14 mouse cellular contexts compared by ENCODE assay signal in genomic region chr7:112416730-112417513, GRCm38 (mm10). TPM values are rescaled to one million over a fixed set of nuclear protein-coding genes. Genes with fewer than 3 reads are reported as not detected.
A peak's percentile ranks its signal among the peaks of the same experiment; 100 is the strongest.
DNase-seq lines count a peak whose midpoint lies in the region; ATAC-seq and TF ChIP-seq lines count a peak whose summit lies in the region.
"Had no signal": no experiment of that assay in that cellular context is flagged by ENCODE, and none has a peak within 500 bp of the region (broad histone marks: within the 10 kb centered on the region; RNA-seq: fewer than 3 reads in every experiment).

No protein-coding gene starts in this region.

- 4% methylated on average over 6 of the region's 7 CpGs for WGBS in kidney, postnatal 0 days
- 10% methylated on average over 7 of the region's 7 CpGs for WGBS in embryonic facial prominence, embryonic 15.5 days
- 13% methylated on average over 7 of the region's 7 CpGs for WGBS in hindbrain, postnatal 0 days
- 11% methylated on average over 7 of the region's 7 CpGs for WGBS in stomach, embryonic 14.5 days

- peaks cover 12% of the 10 kb centered on the region; the same call in 1 of the 2 replicates for H3K4me1 ChIP-seq in kidney, postnatal 0 days (replicated peaks; ENCODE audit: insufficient read depth, low read length)
- peaks cover 23% of the 10 kb centered on the region for H3K4me1 ChIP-seq in embryonic facial prominence, embryonic 15.5 days
- H3K4me1 ChIP-seq in hindbrain, postnatal 0 days (ENCODE audit: insufficient read depth, low read length): peaks cover 12% of the 10 kb centered on the region; the same call in 1 of the 2 replicates
- H3K4me1 ChIP-seq in stomach, embryonic 14.5 days (ENCODE audit: control insufficient read depth, insufficient read depth, low read length): peaks cover 12% of the 10 kb centered on the region; the same call in 1 of the 2 replicates
- H3K4me1 ChIP-seq: liver, embryonic 13.5 days had no signal

- no peaks in the 10 kb centered on the region for H3K27me3 ChIP-seq in kidney, postnatal 0 days (ENCODE audit: insufficient read depth, low read length)
- H3K27me3 ChIP-seq in embryonic facial prominence, embryonic 15.5 days: no peaks in the 10 kb centered on the region
- H3K27me3 ChIP-seq in hindbrain, postnatal 0 days (ENCODE audit: insufficient read depth, low read length): no peaks in the 10 kb centered on the region
- H3K27me3 ChIP-seq in stomach, embryonic 14.5 days (ENCODE audit: control insufficient read depth, insufficient read depth, low read length): no peaks in the 10 kb centered on the region
- H3K27me3 ChIP-seq: CH12.LX had no signal

- peak; percentile 54 for DNase-seq in kidney, postnatal 0 days (ENCODE audit: low spot score)
- DNase-seq in kidney, postnatal 25 days: no peak
- DNase-seq in hindbrain, postnatal 0 days (ENCODE audit: low spot score): no peak
- DNase-seq in right cerebral cortex, postnatal 25 days: no peak
- DNase-seq in lung, postnatal 4 days: no peak
- DNase-seq: adrenal gland, postnatal 36 days; cerebellum, postnatal 25 days; heart, postnatal 36 days; liver, embryonic 13.5 days; thymus, adult 2 months had no signal

- ATAC-seq in kidney, postnatal 0 days (replicated peaks; ENCODE audit: low FRiP score, low read depth): 0 out of 2 replicates have a peak, but pooled peaks have one; percentile 33
- peak; percentile 75 for ATAC-seq in embryonic facial prominence, embryonic 15.5 days (ENCODE audit: insufficient number of reproducible peaks, low FRiP score, low TSS enrichment, low read depth)
- peak; percentile 45; the same call in 1 of the 2 replicates for ATAC-seq in hindbrain, postnatal 0 days
- ATAC-seq in stomach, embryonic 14.5 days (ENCODE audit: insufficient number of reproducible peaks, insufficient read depth, low FRiP score, low read depth): 0 out of 2 replicates have a peak, but pooled peaks have one; percentile 5
- no peak for ATAC-seq in granulocyte monocyte progenitor cell, adult 5-6 weeks (replicated peaks; ENCODE audit: poor library complexity, severe bottlenecking)

- H3K9ac ChIP-seq in kidney, postnatal 0 days (ENCODE audit: low read depth, low read length): no peak overlapping the region
- no peak overlapping the region for H3K9ac ChIP-seq in embryonic facial prominence, embryonic 15.5 days
- no peak overlapping the region for H3K9ac ChIP-seq in hindbrain, postnatal 0 days (replicated peaks; ENCODE audit: low read length)
- no peak overlapping the region for H3K9ac ChIP-seq in stomach, embryonic 14.5 days (replicated peaks; ENCODE audit: low read depth, low read length)
- H3K9ac ChIP-seq: liver, embryonic 13.5 days had no signal

- no peaks in the 10 kb centered on the region for H3K9me3 ChIP-seq in kidney, postnatal 0 days (replicated peaks; ENCODE audit: low read length)
- H3K9me3 ChIP-seq in embryonic facial prominence, embryonic 15.5 days (replicated peaks): no peaks in the 10 kb centered on the region
- no peaks in the 10 kb centered on the region for H3K9me3 ChIP-seq in hindbrain, postnatal 0 days (ENCODE audit: low read length)
- no peaks in the 10 kb centered on the region for H3K9me3 ChIP-seq in stomach, embryonic 14.5 days (ENCODE audit: control insufficient read depth, low read depth, low read length)
- H3K9me3 ChIP-seq: liver, embryonic 13.5 days had no signal

- no peak overlapping the region for H3K4me3 ChIP-seq in kidney, postnatal 0 days (replicated peaks; ENCODE audit: low read depth, low read length)
- no peak overlapping the region for H3K4me3 ChIP-seq in embryonic facial prominence, embryonic 15.5 days (replicated peaks)
- H3K4me3 ChIP-seq in hindbrain, postnatal 0 days (ENCODE audit: low read length): no peak overlapping the region
- no peak overlapping the region for H3K4me3 ChIP-seq in stomach, embryonic 14.5 days (ENCODE audit: low read depth, low read length)
- H3K4me3 ChIP-seq: liver, embryonic 13.5 days had no signal

- peak overlapping the region; percentile 19; the same call in 1 of the 2 replicates for H3K27ac ChIP-seq in kidney, postnatal 0 days
- H3K27ac ChIP-seq in embryonic facial prominence, embryonic 15.5 days (replicated peaks): peak overlapping the region; percentile 73
- peak overlapping the region; percentile 15; the same call in 1 of the 2 replicates for H3K27ac ChIP-seq in hindbrain, postnatal 0 days
- peak overlapping the region; percentile 73 for H3K27ac ChIP-seq in stomach, embryonic 14.5 days (ENCODE audit: low read length)
- H3K27ac ChIP-seq: liver, embryonic 13.5 days had no signal

- TF ChIP-seq CTCF in kidney, postnatal 0 days (IDR thresholded peaks at IDR 0.05; ENCODE audit: low read depth): no peak
- no peak for TF ChIP-seq CTCF in hindbrain, postnatal 0 days (IDR thresholded peaks at IDR 0.05; ENCODE audit: low read depth)

- H3K36me3 ChIP-seq in kidney, postnatal 0 days (ENCODE audit: insufficient read depth, low read length): no peaks in the 10 kb centered on the region
- no peaks in the 10 kb centered on the region for H3K36me3 ChIP-seq in embryonic facial prominence, embryonic 15.5 days
- no peaks in the 10 kb centered on the region for H3K36me3 ChIP-seq in hindbrain, postnatal 0 days (ENCODE audit: insufficient read depth, low read length)
- H3K36me3 ChIP-seq in stomach, embryonic 14.5 days (ENCODE audit: control insufficient read depth, insufficient read depth, low read length): no peaks in the 10 kb centered on the region
- H3K36me3 ChIP-seq: liver, embryonic 13.5 days had no signal

- H3K4me2 ChIP-seq in kidney, postnatal 0 days (ENCODE audit: low read length): no peak overlapping the region
- 0 out of 2 replicates have a peak overlapping the region, but pooled peaks have one; percentile 30 for H3K4me2 ChIP-seq in embryonic facial prominence, embryonic 15.5 days (replicated peaks)
- peak overlapping the region; percentile 34 for H3K4me2 ChIP-seq in hindbrain, postnatal 0 days (ENCODE audit: low read depth, low read length)
- H3K4me2 ChIP-seq in stomach, embryonic 14.5 days (replicated peaks; ENCODE audit: low read depth, low read length): 0 out of 2 replicates have a peak overlapping the region, but pooled peaks have one; percentile 8
- H3K4me2 ChIP-seq: liver, embryonic 13.5 days had no signal

RNA-seq across cellular contexts. Expression of gene Parva, which starts 10.4 kb away (rescaled TPM):
- 80.2 and 93.0 TPM in 2 replicates for polyA plus RNA-seq in kidney, postnatal 0 days (2015; fragmentation: Nextera tagmentation; extraction: Ambion mirVana)
- 96.0 and 105 TPM in 2 replicates for polyA plus RNA-seq in embryonic facial prominence, embryonic 15.5 days (2015; fragmentation: Nextera tagmentation; extraction: Ambion mirVana)
- 34.0 and 35.9 TPM in 2 replicates for total RNA-seq in hindbrain, postnatal 0 days (2014; rRNA removed)
- polyA plus RNA-seq in hindbrain, postnatal 0 days (2015; fragmentation: Nextera tagmentation; extraction: Ambion mirVana): 26.3 and 28.8 TPM in 2 replicates
- 128 and 135 TPM in 2 replicates for polyA plus RNA-seq in stomach, embryonic 14.5 days (2014; fragmentation: Nextera tagmentation; extraction: Ambion mirVana)
- not detected in 2 replicates for total RNA-seq in granulocyte monocyte progenitor cell, adult 5-6 weeks (2014; fragmentation: Nextera tagmentation)
- total RNA-seq in granulocyte monocyte progenitor cell, adult 5-6 weeks (2017): not detected in 2 replicates

Comparison
In these comparisons a context has a peak if more than half of its experiments do, and no peak if none do; other contexts are left out.
1. H3K27ac ChIP-seq: peak in every context shown above with its lines; median percentile 73 in embryonic facial prominence, embryonic 15.5 days; 73 in stomach, embryonic 14.5 days; 19 in kidney, postnatal 0 days; 15 in hindbrain, postnatal 0 days.